Mouse (Mus musculus): ENCODE data around the gene Cd86. TPM values are rescaled to one million over a fixed set of nuclear protein-coding genes. Genes with fewer than 3 reads are reported as not detected.
A peak's percentile ranks its signal among the peaks of the same experiment; 100 is the strongest.

Gene Cd86
- polyA plus RNA-seq, 1 experiment from 2014 or later: 1.1 TPM

- Histone ChIP-seq H3K9ac (ENCODE audit: low read depth, low read length) (peak within 1 kb of the TSS; percentile 70), H3K27me3 (ENCODE audit: control insufficient read depth, insufficient read depth, low read depth, low read length) (peaks cover 8% of the 10 kb centered on the region), H3K4me3 (ENCODE audit: low read depth, low read length) (peak within 1 kb of the TSS; percentile 55), H3K27ac (ENCODE audit: low read length) (no peak within 1 kb of the TSS), H3K4me2 (ENCODE audit: low read length) (peak within 1 kb of the TSS; percentile 78), H3K36me3 (ENCODE audit: control insufficient read depth, insufficient read depth, low read length) (no peaks in the 10 kb centered on the region), H3K9me3 (replicated peaks; ENCODE audit: control insufficient read depth, low read length, poor library complexity, severe bottlenecking) (no peaks in the 10 kb centered on the region), H3K4me1 (ENCODE audit: control insufficient read depth, insufficient read depth, low read length) (no peaks in the 10 kb centered on the region)
- peak; percentile 73 for ATAC-seq
- 2% methylated on average over 40 of the region's 40 CpGs for WGBS
Observed at GRCm38 (mm10) chr16:36693818-36694413, 28.0 kb upstream of the Cd86 start, which contains the start of gene Ildr1. TSS of gene Ildr1 (plus strand) at chr16:36693978.

- no peaks in the 10 kb centered on the region for H3K36me3 ChIP-seq (ENCODE audit: control insufficient read depth, insufficient read depth, low read length)
- peaks cover 8% of the 10 kb centered on the region for H3K27me3 ChIP-seq (ENCODE audit: control insufficient read depth, insufficient read depth, low read depth, low read length)
- H3K27ac ChIP-seq (ENCODE audit: low read length): no peak overlapping the region
- no peak for ATAC-seq
- no peaks in the 10 kb centered on the region for H3K4me1 ChIP-seq (ENCODE audit: control insufficient read depth, insufficient read depth, low read length)
- no peak overlapping the region for H3K4me3 ChIP-seq (ENCODE audit: low read depth, low read length)
- no peaks in the 10 kb centered on the region for H3K9me3 ChIP-seq (replicated peaks; ENCODE audit: control insufficient read depth, low read length, poor library complexity, severe bottlenecking)
- no peak overlapping the region for H3K4me2 ChIP-seq (ENCODE audit: low read length)
- WGBS: 65% methylated on average over 3 of the region's 3 CpGs
- H3K9ac ChIP-seq (ENCODE audit: low read depth, low read length): no peak overlapping the region
Observed at GRCm38 (mm10) chr16:36691484-36691883, 25.6 kb upstream of the Cd86 start.

- 96% methylated on average over 2 of the region's 2 CpGs for WGBS
- ATAC-seq: no peak
Observed at GRCm38 (mm10) chr16:36688076-36688475, 22.2 kb upstream of the Cd86 start.

GRCm38 (mm10) chr16:36684325-36684918 is 18.5 kb upstream of the Cd86 start:
- Histone ChIP-seq H3K36me3 (ENCODE audit: control insufficient read depth, insufficient read depth, low read length) (no peaks in the 10 kb centered on the region), H3K4me3 (ENCODE audit: low read depth, low read length) (no peak overlapping the region), H3K4me1 (ENCODE audit: control insufficient read depth, insufficient read depth, low read length) (no peaks in the 10 kb centered on the region), H3K9ac (ENCODE audit: low read depth, low read length) (no peak overlapping the region), H3K27me3 (ENCODE audit: control insufficient read depth, insufficient read depth, low read depth, low read length) (no peaks in the 10 kb centered on the region), H3K27ac (ENCODE audit: low read length) (no peak overlapping the region), H3K9me3 (replicated peaks; ENCODE audit: control insufficient read depth, low read length, poor library complexity, severe bottlenecking) (no peaks in the 10 kb centered on the region), H3K4me2 (ENCODE audit: low read length) (no peak overlapping the region)
- 79% methylated on average over 6 of the region's 6 CpGs for WGBS
- ATAC-seq: no peak

More at GRCm38 (mm10) chr16:36688076-36688475, 22.2 kb upstream of the Cd86 start:
- Histone ChIP-seq H3K9ac (ENCODE audit: low read depth, low read length) (no peak overlapping the region), H3K27ac (ENCODE audit: low read length) (no peak overlapping the region), H3K9me3 (replicated peaks; ENCODE audit: control insufficient read depth, low read length, poor library complexity, severe bottlenecking) (no peaks in the 10 kb centered on the region), H3K36me3 (ENCODE audit: control insufficient read depth, insufficient read depth, low read length) (no peaks in the 10 kb centered on the region), H3K4me2 (ENCODE audit: low read length) (no peak overlapping the region), H3K27me3 (ENCODE audit: control insufficient read depth, insufficient read depth, low read depth, low read length) (peaks cover 4% of the 10 kb centered on the region; the same call in 1 of the 2 replicates), H3K4me1 (ENCODE audit: control insufficient read depth, insufficient read depth, low read length) (no peaks in the 10 kb centered on the region), H3K4me3 (ENCODE audit: low read depth, low read length) (no peak overlapping the region)

DNA sequence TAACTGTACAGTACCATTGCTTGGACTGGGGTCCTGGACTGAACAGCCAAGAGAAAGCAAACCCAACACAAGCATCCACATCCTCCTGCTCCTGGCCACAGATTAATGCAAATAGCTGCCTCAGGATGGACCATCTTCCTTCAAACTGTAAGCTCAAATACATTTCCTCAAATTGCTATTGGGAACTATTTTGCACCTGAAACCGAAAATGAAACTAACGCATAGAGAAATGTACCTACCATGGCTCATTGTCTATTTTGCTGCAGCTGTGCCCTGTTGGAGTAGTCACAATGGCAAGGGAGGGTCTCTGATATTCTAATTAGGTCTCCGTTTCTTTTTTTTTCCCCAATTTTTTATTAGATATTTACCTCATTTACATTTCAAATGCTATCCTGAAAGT is 15.9 kb upstream of the Cd86 start:
- Histone ChIP-seq H3K27me3 (ENCODE audit: control insufficient read depth, insufficient read depth, low read depth, low read length) (no peaks in the 10 kb centered on the region), H3K4me3 (ENCODE audit: low read depth, low read length) (no peak overlapping the region), H3K36me3 (ENCODE audit: control insufficient read depth, insufficient read depth, low read length) (no peaks in the 10 kb centered on the region), H3K9ac (ENCODE audit: low read depth, low read length) (no peak overlapping the region), H3K27ac (ENCODE audit: low read length) (no peak overlapping the region), H3K4me1 (ENCODE audit: control insufficient read depth, insufficient read depth, low read length) (no peaks in the 10 kb centered on the region), H3K9me3 (replicated peaks; ENCODE audit: control insufficient read depth, low read length, poor library complexity, severe bottlenecking) (no peaks in the 10 kb centered on the region), H3K4me2 (ENCODE audit: low read length) (no peak overlapping the region)
- ATAC-seq: no peak
- 97% methylated on average over 3 of the region's 3 CpGs for WGBS

DNA sequence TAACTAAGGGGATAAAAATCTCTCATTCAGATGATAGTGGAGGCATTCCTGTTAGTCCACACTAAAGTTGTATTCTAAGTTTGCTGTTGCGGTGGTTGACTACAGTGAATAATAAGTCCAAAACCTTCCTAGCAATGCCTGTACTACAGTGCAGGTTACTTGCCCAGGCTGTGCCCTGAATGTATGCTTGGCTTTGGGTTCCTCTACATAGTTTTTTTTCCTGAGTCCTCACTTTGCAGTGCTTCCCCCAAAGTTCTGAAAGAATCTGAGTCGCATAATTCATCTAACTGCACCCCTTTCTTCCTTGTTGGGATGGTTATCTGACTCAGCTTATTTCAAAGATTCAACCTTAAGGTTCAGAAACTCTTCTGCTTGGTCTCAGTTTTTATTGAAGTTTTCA is 10.0 kb upstream of the Cd86 start:
- WGBS: 87% methylated on average over 2 of the region's 2 CpGs
- Histone ChIP-seq H3K9ac (ENCODE audit: low read depth, low read length) (no peak overlapping the region), H3K4me2 (ENCODE audit: low read length) (no peak overlapping the region), H3K4me3 (ENCODE audit: low read depth, low read length) (no peak overlapping the region), H3K4me1 (ENCODE audit: control insufficient read depth, insufficient read depth, low read length) (no peaks in the 10 kb centered on the region), H3K27ac (ENCODE audit: low read length) (no peak overlapping the region), H3K36me3 (ENCODE audit: control insufficient read depth, insufficient read depth, low read length) (no peaks in the 10 kb centered on the region), H3K9me3 (replicated peaks; ENCODE audit: control insufficient read depth, low read length, poor library complexity, severe bottlenecking) (no peaks in the 10 kb centered on the region), H3K27me3 (ENCODE audit: control insufficient read depth, insufficient read depth, low read depth, low read length) (no peaks in the 10 kb centered on the region)
- no peak for ATAC-seq

DNA sequence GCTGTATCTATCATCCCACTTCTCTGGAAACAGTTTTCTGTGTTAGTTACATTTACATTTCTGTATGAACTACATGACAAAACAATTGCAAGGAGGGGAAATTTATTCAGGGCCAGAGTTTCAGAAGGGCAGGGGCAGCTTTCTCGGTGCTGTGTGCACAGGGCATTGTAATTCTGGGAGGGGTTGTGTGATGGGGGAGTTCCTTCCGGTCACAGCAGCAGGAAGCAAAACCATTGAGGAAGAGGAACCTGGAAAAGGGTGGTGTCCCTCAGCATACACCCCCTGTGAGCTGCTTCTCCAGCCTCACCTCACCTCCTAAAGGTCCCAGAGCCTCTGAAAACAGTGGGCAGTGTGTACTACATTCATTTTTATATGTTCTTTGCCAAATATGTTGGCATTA is 9.4 kb upstream of the Cd86 start:
- Histone ChIP-seq H3K27me3 (ENCODE audit: control insufficient read depth, insufficient read depth, low read depth, low read length) (no peaks in the 10 kb centered on the region), H3K4me1 (ENCODE audit: control insufficient read depth, insufficient read depth, low read length) (no peaks in the 10 kb centered on the region), H3K4me2 (ENCODE audit: low read length) (no peak overlapping the region), H3K36me3 (ENCODE audit: control insufficient read depth, insufficient read depth, low read length) (no peaks in the 10 kb centered on the region), H3K9ac (ENCODE audit: low read depth, low read length) (no peak overlapping the region), H3K4me3 (ENCODE audit: low read depth, low read length) (no peak overlapping the region), H3K9me3 (replicated peaks; ENCODE audit: control insufficient read depth, low read length, poor library complexity, severe bottlenecking) (no peaks in the 10 kb centered on the region), H3K27ac (ENCODE audit: low read length) (no peak overlapping the region)
- no peak for ATAC-seq
- WGBS: 41% methylated on average over 2 of the region's 2 CpGs

GRCm38 (mm10) chr16:36674457-36675204 is 8.8 kb upstream of the Cd86 start:
- Histone ChIP-seq H3K4me3 (ENCODE audit: low read depth, low read length) (no peak overlapping the region), H3K9me3 (replicated peaks; ENCODE audit: control insufficient read depth, low read length, poor library complexity, severe bottlenecking) (no peaks in the 10 kb centered on the region), H3K4me2 (ENCODE audit: low read length) (no peak overlapping the region), H3K4me1 (ENCODE audit: control insufficient read depth, insufficient read depth, low read length) (no peaks in the 10 kb centered on the region), H3K27ac (ENCODE audit: low read length) (no peak overlapping the region), H3K36me3 (ENCODE audit: control insufficient read depth, insufficient read depth, low read length) (no peaks in the 10 kb centered on the region), H3K27me3 (ENCODE audit: control insufficient read depth, insufficient read depth, low read depth, low read length) (no peaks in the 10 kb centered on the region), H3K9ac (ENCODE audit: low read depth, low read length) (no peak overlapping the region)
- no peak for ATAC-seq
- 75% methylated on average over 7 of the region's 7 CpGs for WGBS

DNA sequence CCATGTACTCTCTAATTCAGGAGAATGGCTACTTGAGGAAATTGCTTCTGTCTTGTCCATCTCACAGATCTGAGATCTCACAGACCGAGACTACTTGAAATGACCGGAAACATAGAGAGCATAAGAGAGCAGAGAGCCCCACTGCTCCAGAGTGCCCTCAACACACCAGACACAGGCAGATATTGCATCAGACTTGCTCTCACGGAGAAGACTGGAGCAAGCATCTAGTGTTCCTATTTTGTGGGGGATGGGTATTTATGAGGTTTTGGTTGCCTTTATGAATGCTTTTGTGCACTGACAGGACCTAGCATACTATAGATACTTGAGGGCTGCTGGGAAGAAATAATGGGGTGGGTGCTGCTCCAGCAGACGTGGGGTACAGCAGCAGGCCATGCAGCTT is 7.3 kb upstream of the Cd86 start:
- Histone ChIP-seq H3K27ac (ENCODE audit: low read length) (no peak overlapping the region), H3K9ac (ENCODE audit: low read depth, low read length) (no peak overlapping the region), H3K4me3 (ENCODE audit: low read depth, low read length) (no peak overlapping the region), H3K4me2 (ENCODE audit: low read length) (no peak overlapping the region), H3K36me3 (ENCODE audit: control insufficient read depth, insufficient read depth, low read length) (no peaks in the 10 kb centered on the region), H3K4me1 (ENCODE audit: control insufficient read depth, insufficient read depth, low read length) (no peaks in the 10 kb centered on the region), H3K9me3 (replicated peaks; ENCODE audit: control insufficient read depth, low read length, poor library complexity, severe bottlenecking) (no peaks in the 10 kb centered on the region), H3K27me3 (ENCODE audit: control insufficient read depth, insufficient read depth, low read depth, low read length) (no peaks in the 10 kb centered on the region)
- 87% methylated on average over 4 of the region's 4 CpGs for WGBS
- ATAC-seq: no peak
